Mouse (Mus musculus) yolk sac, embryonic 10.5 days (tissue): Measurements from ENCODE around the gene Csad.

ENCODE experiments used
- DNase-seq: peaks from one replicate; pipeline ENCODE4 v3.0.0-alpha.2; 2017; ENCODE audit warnings: low spot score

Csad gene

GRCm38 (mm10) chr15:102198841-102199240 lies 5.7 kb downstream of the Csad start:
- DNase-seq: no peak

- no peak for DNase-seq
Observed at GRCm38 (mm10) chr15:102195373-102195772, 9.2 kb downstream of the Csad start.

- no peak for DNase-seq
Observed at GRCm38 (mm10) chr15:102194439-102194838, 10.1 kb downstream of the Csad start.

GRCm38 (mm10) chr15:102193652-102194051 lies 10.9 kb downstream of the Csad start:
- DNase-seq: no peak

- peak; percentile 68 for DNase-seq
Observed at GRCm38 (mm10) chr15:102192820-102193386, 11.6 kb downstream of the Csad start.

- DNase-seq: no peak
Observed at GRCm38 (mm10) chr15:102192271-102192812, 12.2 kb downstream of the Csad start.

- DNase-seq: peak; percentile 83
Observed at GRCm38 (mm10) chr15:102191699-102192098, 12.8 kb downstream of the Csad start.

- DNase-seq: no peak
Observed at GRCm38 (mm10) chr15:102188883-102189282, 15.6 kb downstream of the Csad start.

GRCm38 (mm10) chr15:102188096-102188495 lies 16.4 kb downstream of the Csad start:
- no peak for DNase-seq

- DNase-seq: no peak
Observed at GRCm38 (mm10) chr15:102186239-102186638, 18.3 kb downstream of the Csad start.

GRCm38 (mm10) chr15:102183076-102183475 lies 21.4 kb downstream of the Csad start:
- no peak for DNase-seq

- no peak for DNase-seq
Observed at GRCm38 (mm10) chr15:102179924-102180323, 24.6 kb downstream of the Csad start.

GRCm38 (mm10) chr15:102179106-102179505 lies 25.4 kb downstream of the Csad start:
- DNase-seq: no peak

GRCm38 (mm10) chr15:102178279-102178678 lies 26.2 kb downstream of the Csad start:
- DNase-seq: peak; percentile 66

- no peak for DNase-seq
Observed at GRCm38 (mm10) chr15:102177417-102177816, 27.1 kb downstream of the Csad start.

- DNase-seq: no peak
Observed at GRCm38 (mm10) chr15:102176571-102177316, 27.8 kb downstream of the Csad start.

GRCm38 (mm10) chr15:102175736-102176319 lies 28.7 kb downstream of the Csad start:
- no peak for DNase-seq

- DNase-seq: no peak
Observed at GRCm38 (mm10) chr15:102173581-102173980, 30.9 kb downstream of the Csad start.

GRCm38 (mm10) chr15:102169064-102169463 lies 35.5 kb downstream of the Csad start:
- DNase-seq: no peak

GRCm38 (mm10) chr15:102167620-102168021 lies 36.9 kb downstream of the Csad start:
- no peak for DNase-seq

GRCm38 (mm10) chr15:102165468-102166100 lies 38.9 kb downstream of the Csad start:
- no peak for DNase-seq

- no peak for DNase-seq
Observed at GRCm38 (mm10) chr15:102163900-102164693, 40.4 kb downstream of the Csad start.
